Mouse (Mus musculus) MEL (cell line): ENCODE data around the gene Trpm3. TPM values are rescaled to one million over a fixed set of nuclear protein-coding genes. Genes with fewer than 3 reads are reported as not detected.

ENCODE experiments used
- DNase-seq: peaks from one replicate; pipeline ENCODE4 v3.0.0; 2011; ENCODE audit warnings: low read depth, low spot score
- H3K27ac ChIP-seq: 2 replicates; pipeline ENCODE4 v1.5.1; 2012; ENCODE audit warnings: low read depth, mild to moderate bottlenecking, control low read depth, low read length, moderate library complexity; ENCODE audit not compliant: control insufficient read depth
- H3K27me3 ChIP-seq, 2 experiments: fragments of 150-350 bp in 1 of 2; sonication (generic) in 1 of 2; 2 replicates each; pipeline ENCODE4 v1.6.1; 2012; ENCODE audit warnings: low read length in 2 of 2, mild to moderate bottlenecking in 2 of 2, improper control_type of control experiment in 1 of 2, moderate library complexity in 1 of 2; ENCODE audit not compliant: insufficient read depth in 2 of 2, control insufficient read depth in 1 of 2
- H3K36me3 ChIP-seq, 2 experiments: 2 replicates each; pipeline ENCODE4 v1.6.1; 2012 to 2014; ENCODE audit warnings: low read length in 2 of 2, improper control_type of control experiment in 1 of 2, inconsistent platforms in 1 of 2, mild to moderate bottlenecking in 1 of 2; ENCODE audit not compliant: insufficient read depth in 2 of 2, control insufficient read depth in 1 of 2
- H3K4me1 ChIP-seq, 2 experiments: fragments of 150-350 bp in 1 of 2; sonication (generic) in 1 of 2; 2 replicates each; pipeline ENCODE4 v1.6.1; 2012; ENCODE audit warnings: low read length in 2 of 2, improper control_type of control experiment in 1 of 2, mild to moderate bottlenecking in 1 of 2; ENCODE audit not compliant: insufficient read depth in 2 of 2, control insufficient read depth in 1 of 2
- H3K4me3 ChIP-seq, 2 experiments: fragments of 150-350 bp in 1 of 2; sonication (generic) in 1 of 2; 2 replicates each; pipeline ENCODE4 v1.5.1; 2012; ENCODE audit warnings: low read depth in 2 of 2, low read length in 2 of 2, mild to moderate bottlenecking in 2 of 2, moderate library complexity in 2 of 2, control low read depth in 1 of 2, improper control_type of control experiment in 1 of 2; ENCODE audit not compliant: control insufficient read depth in 1 of 2, insufficient read depth in 1 of 2
- H3K79me2 ChIP-seq: 2 replicates; pipeline ENCODE4 v1.6.1; 2012; ENCODE audit warnings: mild to moderate bottlenecking, low read length, moderate library complexity; ENCODE audit not compliant: control insufficient read depth, poor library complexity, insufficient read depth
- H3K9ac ChIP-seq: 2 replicates; pipeline ENCODE4 v1.6.1; 2012; ENCODE audit warnings: low read depth, mild to moderate bottlenecking, control low read depth, low read length, moderate library complexity; ENCODE audit not compliant: control insufficient read depth, poor library complexity, severe bottlenecking
- H3K9me3 ChIP-seq: fragments of 150-350 bp; sonication (generic); replicated peaks from 2 replicates; pipeline ENCODE4 v1.6.1; 2012; ENCODE audit warnings: mild to moderate bottlenecking, low read length, improper control_type of control experiment, moderate library complexity; ENCODE audit not compliant: insufficient read depth
- BHLHE40 ChIP-seq: IDR thresholded peaks from 2 replicates; pipeline ENCODE4 v1.6.1; 2012; ENCODE audit warnings: low read depth, mild to moderate bottlenecking, inconsistent platforms, low read length, improper control_type of control experiment, borderline replicate concordance
- CHD1 ChIP-seq: IDR thresholded peaks from 2 replicates; pipeline ENCODE4 v1.6.1; 2012; ENCODE audit warnings: low read depth, mild to moderate bottlenecking, inconsistent platforms, low read length, improper control_type of control experiment
- CHD2 ChIP-seq: IDR thresholded peaks from 2 replicates; pipeline ENCODE4 v1.6.1; 2011; ENCODE audit warnings: low read length, improper control_type of control experiment
- CTCF ChIP-seq, 3 experiments: IDR thresholded peaks in 2 of 3; conservative IDR thresholded peaks in 1 of 3; 2 replicates each; pipeline ENCODE4 v1.5.1; 2011 to 2012; ENCODE audit warnings: low read length in 3 of 3, low read depth in 2 of 3, mild to moderate bottlenecking in 2 of 3, improper control_type of control experiment in 1 of 3, inconsistent platforms in 1 of 3, mixed read lengths in 1 of 3, moderate library complexity in 1 of 3; ENCODE audit not compliant: control insufficient read depth in 1 of 3, insufficient read depth in 1 of 3, poor library complexity in 1 of 3, severe bottlenecking in 1 of 3
- EP300 ChIP-seq, 2 experiments: IDR thresholded peaks; 2 replicates each; pipeline ENCODE4 v1.6.1; 2011; ENCODE audit warnings: improper control_type of control experiment in 2 of 2, low read length in 2 of 2, low read depth in 1 of 2, mild to moderate bottlenecking in 1 of 2
- ETS1 ChIP-seq: IDR thresholded peaks from 2 replicates; pipeline ENCODE4 v1.6.1; 2012; ENCODE audit warnings: low read depth, mild to moderate bottlenecking, inconsistent platforms, low read length, improper control_type of control experiment, moderate library complexity
- GABPA ChIP-seq: IDR thresholded peaks from 2 replicates; pipeline ENCODE4 v1.6.1; 2012; ENCODE audit warnings: low read depth, mild to moderate bottlenecking, inconsistent platforms, low read length, improper control_type of control experiment, moderate library complexity
- HCFC1 ChIP-seq: IDR thresholded peaks from 2 replicates; pipeline ENCODE4 v1.6.1; 2012; ENCODE audit warnings: low read depth, mild to moderate bottlenecking, inconsistent platforms, low read length, improper control_type of control experiment, moderate library complexity
- JUND ChIP-seq: IDR thresholded peaks from 2 replicates; pipeline ENCODE4 v1.6.1; 2011; ENCODE audit warnings: low read depth, mild to moderate bottlenecking, improper control_type of control experiment, low read length
- KAT2A ChIP-seq: conservative IDR thresholded peaks from 2 replicates; pipeline ENCODE4 v1.6.1; 2012; ENCODE audit warnings: low read depth, low read length, improper control_type of control experiment, inconsistent platforms
- MAFK ChIP-seq: IDR thresholded peaks from 2 replicates; pipeline ENCODE4 v1.6.1; 2011; ENCODE audit warnings: low read depth, mild to moderate bottlenecking, low read length, improper control_type of control experiment, borderline replicate concordance
- MAZ ChIP-seq: IDR thresholded peaks from 2 replicates; pipeline ENCODE4 v1.6.1; 2012; ENCODE audit warnings: low read depth, mild to moderate bottlenecking, inconsistent platforms, low read length, improper control_type of control experiment
- MEF2A ChIP-seq: IDR thresholded peaks from 2 replicates; pipeline ENCODE4 v1.6.1; 2014; ENCODE audit warnings: low read depth, mild to moderate bottlenecking, inconsistent platforms, low read length, improper control_type of control experiment; ENCODE audit not compliant: poor library complexity, insufficient replicate concordance, severe bottlenecking; ENCODE audit errors: extremely low read depth
- MXI1 ChIP-seq: IDR thresholded peaks from 2 replicates; pipeline ENCODE4 v1.6.1; 2011; ENCODE audit warnings: mild to moderate bottlenecking, low read depth, low read length, improper control_type of control experiment
- NELFE ChIP-seq: IDR thresholded peaks from 2 replicates; pipeline ENCODE4 v1.6.1; 2011; ENCODE audit warnings: low read depth, low read length, improper control_type of control experiment
- POLR2A ChIP-seq, 2 experiments: IDR thresholded peaks; 2 replicates each; pipeline ENCODE4 v1.6.1; 2011 to 2012; ENCODE audit warnings: low read length in 2 of 2, mild to moderate bottlenecking in 2 of 2, control low read depth in 1 of 2, improper control_type of control experiment in 1 of 2, low read depth in 1 of 2, moderate library complexity in 1 of 2; ENCODE audit not compliant: control insufficient read depth in 1 of 2, insufficient read depth in 1 of 2, poor library complexity in 1 of 2
- POLR2AphosphoS2 ChIP-seq: IDR thresholded peaks from 2 replicates; pipeline ENCODE4 v1.6.1; 2011; ENCODE audit warnings: low read length, improper control_type of control experiment
- RAD21 ChIP-seq: IDR thresholded peaks from 2 replicates; pipeline ENCODE4 v1.6.1; 2011; ENCODE audit warnings: mild to moderate bottlenecking, low read depth, low read length, improper control_type of control experiment
- SMC3 ChIP-seq: IDR thresholded peaks from 2 replicates; pipeline ENCODE4 v1.6.1; 2011; ENCODE audit warnings: low read depth, low read length, improper control_type of control experiment
- TAL1 ChIP-seq: IDR thresholded peaks from 2 replicates; pipeline ENCODE4 v1.6.1; 2012; ENCODE audit warnings: mild to moderate bottlenecking, inconsistent platforms, low read length, moderate library complexity, mixed read lengths
- TBP ChIP-seq: IDR thresholded peaks from 2 replicates; pipeline ENCODE4 v1.8.0; 2011; ENCODE audit warnings: low read depth, low read length, improper control_type of control experiment
- UBTF ChIP-seq: IDR thresholded peaks from 2 replicates; pipeline ENCODE4 v1.6.1; 2012; ENCODE audit warnings: low read depth, mild to moderate bottlenecking, inconsistent platforms, low read length, improper control_type of control experiment, moderate library complexity, borderline replicate concordance; ENCODE audit not compliant: insufficient read depth
- USF1 ChIP-seq: IDR thresholded peaks from 2 replicates; pipeline ENCODE4 v1.6.1; 2014; ENCODE audit warnings: low read depth, mild to moderate bottlenecking, inconsistent platforms, low read length, improper control_type of control experiment, moderate library complexity
- ZC3H11A ChIP-seq: IDR thresholded peaks from 2 replicates; pipeline ENCODE4 v1.6.1; 2012; ENCODE audit warnings: low read depth, mild to moderate bottlenecking, inconsistent platforms, low read length, improper control_type of control experiment
- ZKSCAN1 ChIP-seq: IDR thresholded peaks from 2 replicates; pipeline ENCODE4 v1.6.1; 2012; ENCODE audit warnings: low read depth, mild to moderate bottlenecking, inconsistent platforms, low read length, improper control_type of control experiment, moderate library complexity
- ZMIZ1 ChIP-seq: IDR thresholded peaks from 2 replicates; pipeline ENCODE4 v1.6.1; 2012; ENCODE audit warnings: low read depth, mild to moderate bottlenecking, inconsistent platforms, low read length, improper control_type of control experiment, moderate library complexity
- ZNF384 ChIP-seq: IDR thresholded peaks from 2 replicates; pipeline ENCODE4 v1.6.1; 2012; ENCODE audit warnings: low read depth, mild to moderate bottlenecking, inconsistent platforms, low read length, improper control_type of control experiment
- polyA plus RNA-seq, 2 experiments: library from polyadenylated mRNA; stranded (reverse) in 1 of 2; unstranded in 1 of 2; fragments of >175 nt in 1 of 2; fragments of >200 nt in 1 of 2; gene quantifications; 2 replicates each; pipeline versions ENCODE4 v1.2.1 to v1.2.4; 2012; ENCODE audit warnings: low replicate concordance in 2 of 2, low read depth in 1 of 2; ENCODE audit not compliant: insufficient read length in 2 of 2, insufficient read depth in 1 of 2, missing spikeins in 1 of 2
- total RNA-seq: library from RNA; depleted of rRNA; stranded (reverse); fragments of 300-350 nt; gene quantifications from 2 replicates; pipeline ENCODE4 v1.2.3, GENCODE M21; 2012

Gene Trpm3
- total and polyA plus RNA-seq, 3 experiments = not detected

DNA sequence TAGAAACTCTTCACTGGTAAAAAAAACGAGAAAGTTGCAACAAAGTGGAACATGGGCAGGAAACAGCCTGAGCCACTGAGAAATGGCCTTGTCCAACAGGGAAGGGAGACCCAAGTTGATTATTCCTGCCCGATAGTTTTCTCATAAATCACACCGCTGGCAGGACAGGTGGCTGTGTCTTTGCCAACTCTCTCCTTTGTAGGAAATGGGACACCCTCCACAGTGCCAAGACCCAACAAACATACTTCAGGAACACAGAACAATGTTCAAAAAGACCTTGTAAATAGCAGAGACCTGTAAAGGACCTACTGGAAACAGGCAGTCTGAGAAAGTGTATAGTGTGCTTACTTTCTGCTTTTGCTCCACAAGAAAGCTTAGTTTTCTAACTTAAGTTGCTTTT lies 490.0 kb downstream of the Trpm3 start:
- H3K4me1 ChIP-seq = no peaks in the 10 kb centered on the region
- no peaks in the 10 kb centered on the region for H3K9me3 ChIP-seq
- no peak for DNase-seq
- H3K27me3 ChIP-seq = no peaks in the 10 kb centered on the region
- H3K4me3 ChIP-seq = no peak overlapping the region
- no peak overlapping the region for H3K27ac ChIP-seq
- no peak overlapping the region for H3K9ac ChIP-seq
- TF ChIP-seq MAZ (no peak), TBP (no peak), ZKSCAN1 (no peak), CHD2 (no peak), NELFE (no peak), EP300 (IDR thresholded peaks at IDR 0.05; ENCODE audit: low read depth in 1 of 2, low read length in 2 of 2) (no peak), KAT2A (no peak), GABPA (no peak), CHD1 (no peak), ZC3H11A (no peak)
- no peaks in the 10 kb centered on the region for H3K79me2 ChIP-seq
- no peaks in the 10 kb centered on the region for H3K36me3 ChIP-seq

DNA sequence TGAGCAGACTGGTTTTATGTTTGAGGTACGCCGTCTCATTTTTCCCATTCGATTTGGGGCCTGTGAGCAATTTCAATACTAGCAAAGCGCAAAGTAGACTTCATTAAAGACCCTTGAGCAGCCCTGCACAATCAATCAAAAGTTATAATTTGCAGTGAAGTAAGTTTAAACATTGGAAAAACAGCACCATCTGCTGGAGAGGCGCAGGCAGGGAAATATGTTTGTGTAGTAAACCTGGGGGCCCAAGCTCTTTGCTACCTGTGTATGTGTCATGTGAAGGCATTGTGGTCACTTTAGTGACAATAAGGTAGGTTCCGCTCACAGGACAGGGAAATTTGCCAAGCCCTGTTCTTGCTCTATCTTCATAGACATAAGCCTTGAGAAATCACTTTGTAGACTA lies 492.5 kb downstream of the Trpm3 start:
- Histone ChIP-seq H3K4me1 (no peaks in the 10 kb centered on the region), H3K36me3 (no peaks in the 10 kb centered on the region), H3K27ac (no peak overlapping the region), H3K79me2 (no peaks in the 10 kb centered on the region), H3K4me3 (no peak overlapping the region), H3K27me3 (no peaks in the 10 kb centered on the region), H3K9me3 (no peaks in the 10 kb centered on the region), H3K9ac (no peak overlapping the region)
- no peak for DNase-seq
- TF ChIP-seq RAD21 = peak; percentile 1
- TF ChIP-seq BHLHE40 = no peak
- TF ChIP-seq ETS1 = no peak
- no peak for TF ChIP-seq TBP
- TF ChIP-seq CHD2 = no peak
- no peak for TF ChIP-seq NELFE
- no peak for TF ChIP-seq POLR2A (IDR thresholded peaks at IDR 0.05; ENCODE audit: control insufficient read depth in 1 of 2, insufficient read depth in 1 of 2, low read depth in 1 of 2, low read length in 2 of 2, poor library complexity in 1 of 2)
- TF ChIP-seq JUND = no peak

DNA sequence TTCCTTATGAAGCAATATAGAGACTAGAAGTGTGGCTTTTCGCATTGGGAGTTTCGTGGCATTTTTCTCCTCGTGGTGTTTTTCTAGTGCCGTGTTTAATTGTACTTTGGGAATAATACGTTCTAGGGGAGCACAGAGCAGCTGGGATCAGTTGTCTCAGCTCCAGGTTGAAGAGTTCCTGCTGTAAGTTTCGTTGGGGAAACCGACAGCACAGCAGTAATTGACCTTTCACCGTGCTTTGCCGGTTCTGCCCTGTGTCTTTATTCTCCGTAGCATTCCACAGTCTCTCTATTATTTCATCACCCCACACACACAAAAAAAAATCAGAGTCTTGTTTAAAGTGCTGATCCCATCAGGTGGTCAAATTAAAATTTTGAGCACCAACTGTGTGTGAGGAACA lies 496.8 kb downstream of the Trpm3 start:
- no peak overlapping the region for H3K4me3 ChIP-seq
- TF ChIP-seq CTCF (IDR thresholded peaks at IDR 0.05 in 2 of 3, conservative IDR thresholded peaks at IDR 0.05 in 1 of 3; ENCODE audit: control insufficient read depth in 1 of 3, insufficient read depth in 1 of 3, low read depth in 2 of 3, low read length in 3 of 3, poor library complexity in 1 of 3, severe bottlenecking in 1 of 3) (no peak), MAZ (no peak), TBP (no peak), MXI1 (no peak), ZNF384 (no peak), TAL1 (no peak), MAFK (no peak), POLR2AphosphoS2 (no peak), UBTF (no peak), HCFC1 (no peak), NELFE (no peak), MEF2A (no peak), ZMIZ1 (no peak), USF1 (no peak), SMC3 (no peak)

More for the DNA sequence above, 496.8 kb downstream of the Trpm3 start:
- no peak for DNase-seq
- Histone ChIP-seq H3K79me2 (no peaks in the 10 kb centered on the region), H3K4me1 (no peaks in the 10 kb centered on the region), H3K36me3 (no peaks in the 10 kb centered on the region), H3K27ac (no peak overlapping the region), H3K27me3 (no peaks in the 10 kb centered on the region), H3K9me3 (no peaks in the 10 kb centered on the region), H3K9ac (no peak overlapping the region)
